Mouse (Mus musculus): ENCODE results near the gene Adamtsl4. TPM values are rescaled to one million over a fixed set of nuclear protein-coding genes. Genes with fewer than 3 reads are reported as not detected.
"Not testable (repeated sequence)": the region's sequence is repeated elsewhere in the genome, so short reads cannot be mapped to it uniquely, and the experiment has no call there.

Adamtsl4 gene
- total RNA-seq, 2 experiments from 2014 or later, result 28.2 to 36.2 TPM

DNA sequence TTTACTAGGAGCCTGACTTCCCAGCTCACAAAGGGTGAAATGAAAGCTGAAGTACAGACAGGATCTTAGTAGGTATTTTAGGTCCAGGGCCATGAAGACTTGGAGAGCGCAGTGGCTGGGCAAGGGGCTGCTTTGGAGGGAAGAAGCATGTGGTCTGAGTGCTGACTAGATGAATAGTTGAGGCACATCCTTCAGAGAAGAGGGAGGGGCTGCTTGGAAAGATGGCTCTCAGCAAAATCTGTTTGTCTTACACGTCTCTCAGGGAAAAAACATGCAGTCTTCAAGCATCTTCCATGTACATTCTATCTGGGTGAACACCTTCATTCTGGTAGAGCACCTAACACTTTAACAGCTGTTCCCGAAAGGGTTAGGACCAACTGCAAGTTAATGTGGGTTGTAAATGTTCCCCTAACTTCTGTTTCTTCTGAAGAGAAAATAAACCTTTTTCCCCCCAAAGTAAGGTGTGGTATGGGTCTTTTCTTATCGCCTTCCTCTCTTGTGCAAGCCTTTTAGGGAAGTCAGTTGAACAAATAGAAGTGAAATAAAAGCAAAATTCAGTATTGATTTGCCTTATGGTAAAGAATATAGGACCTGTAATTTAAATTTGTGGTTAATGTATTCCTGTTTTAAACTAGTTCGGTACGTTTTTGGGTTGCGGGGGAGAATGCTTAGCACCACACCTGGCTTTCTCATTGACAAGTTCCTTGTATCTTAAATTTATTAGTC lies 24.8 kb downstream of the Adamtsl4 start:
- DNase-seq (ENCODE audit: low spot score in 2 of 2), result no peak

DNA sequence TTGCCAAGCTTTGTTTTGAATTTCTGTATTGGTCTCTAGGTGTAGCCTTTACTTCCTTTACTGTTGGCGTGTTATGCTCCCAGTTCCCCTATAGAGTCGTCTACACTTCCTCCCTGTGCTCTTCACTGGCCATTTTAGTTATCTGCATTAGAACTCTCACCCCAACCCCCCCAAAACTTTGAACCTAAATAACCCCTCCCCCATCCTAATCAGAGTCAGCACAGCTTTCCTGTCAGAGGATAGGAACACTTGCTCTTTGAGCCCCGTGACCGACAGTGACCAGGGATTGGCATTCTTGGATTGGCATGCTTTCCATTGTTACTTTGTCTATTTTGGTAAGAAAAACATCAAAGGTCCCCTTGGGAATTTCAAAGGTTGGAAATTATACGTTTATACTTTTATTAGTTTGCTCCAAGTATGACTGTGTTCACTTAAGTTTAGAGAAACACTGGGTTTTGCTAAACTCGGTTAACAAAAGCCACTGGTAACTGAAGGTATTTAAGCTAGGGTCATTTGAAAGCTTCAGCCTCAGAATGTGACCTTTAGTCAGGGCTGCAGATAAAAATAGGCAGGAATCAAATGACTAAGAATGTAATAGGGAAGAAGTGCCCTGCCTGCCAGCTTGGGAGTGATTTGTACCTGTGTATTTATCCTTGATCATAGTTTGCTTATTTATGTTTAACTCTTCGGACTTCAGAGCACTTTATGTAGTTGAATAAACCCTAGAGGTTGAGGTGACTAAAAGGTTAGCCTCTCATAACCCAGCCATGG lies 25.6 kb downstream of the Adamtsl4 start:
- DNase-seq (ENCODE audit: low spot score in 2 of 2), result no peak

DNA sequence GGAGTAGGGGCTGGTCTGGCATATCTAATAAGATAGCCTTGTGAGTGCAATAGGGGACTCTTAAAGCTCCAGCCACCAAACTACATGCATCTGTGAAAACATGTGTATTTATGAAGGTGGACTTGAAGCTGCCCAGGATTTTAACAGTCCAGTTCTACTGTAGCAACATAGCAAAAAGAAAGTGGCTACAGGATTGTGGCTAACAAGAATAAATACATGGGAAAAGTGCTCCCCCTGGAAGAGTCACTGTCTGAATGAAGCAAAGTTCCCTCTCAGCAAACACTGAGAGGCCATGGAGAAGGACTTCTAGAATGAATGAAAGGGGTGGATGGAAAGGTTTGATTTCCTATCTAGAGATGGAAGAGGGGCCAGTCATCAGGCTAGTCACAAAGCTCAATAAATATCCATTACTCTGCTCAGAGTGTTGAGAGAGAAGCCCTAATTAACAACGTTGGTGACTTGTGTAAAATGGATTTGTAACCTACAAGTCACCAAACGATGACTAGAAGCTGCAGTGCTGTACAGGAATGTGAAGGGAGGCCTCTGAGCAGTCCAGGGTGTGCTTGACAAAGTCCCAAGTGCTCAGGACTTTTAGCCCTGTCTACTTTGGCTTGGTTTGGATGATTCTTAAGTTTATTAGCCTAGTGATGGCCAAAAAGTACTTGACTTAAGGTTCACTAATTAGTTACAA lies 26.8 kb downstream of the Adamtsl4 start:
- no peak for DNase-seq (ENCODE audit: low spot score in 2 of 2)

DNA sequence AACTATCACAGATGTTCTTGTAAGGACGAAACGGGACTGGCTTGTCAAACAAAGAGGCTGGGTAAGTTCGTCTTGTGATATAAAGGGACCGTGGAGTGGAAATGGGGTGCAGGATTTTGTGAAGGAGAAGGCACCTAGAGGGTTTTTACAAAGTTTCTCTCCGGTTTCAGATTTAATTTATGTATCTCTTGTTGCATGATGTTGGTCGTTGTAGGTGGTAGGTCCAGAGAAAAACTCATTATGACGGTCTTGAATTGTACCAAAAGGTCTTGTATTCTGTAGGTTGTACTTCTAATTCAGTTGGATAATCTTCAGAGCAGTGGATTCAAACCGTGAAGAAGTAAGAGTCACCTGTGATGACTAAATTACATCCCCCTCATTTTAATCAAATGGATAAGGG lies 27.8 kb downstream of the Adamtsl4 start:
- no peak for DNase-seq (ENCODE audit: low spot score in 2 of 2)

DNA sequence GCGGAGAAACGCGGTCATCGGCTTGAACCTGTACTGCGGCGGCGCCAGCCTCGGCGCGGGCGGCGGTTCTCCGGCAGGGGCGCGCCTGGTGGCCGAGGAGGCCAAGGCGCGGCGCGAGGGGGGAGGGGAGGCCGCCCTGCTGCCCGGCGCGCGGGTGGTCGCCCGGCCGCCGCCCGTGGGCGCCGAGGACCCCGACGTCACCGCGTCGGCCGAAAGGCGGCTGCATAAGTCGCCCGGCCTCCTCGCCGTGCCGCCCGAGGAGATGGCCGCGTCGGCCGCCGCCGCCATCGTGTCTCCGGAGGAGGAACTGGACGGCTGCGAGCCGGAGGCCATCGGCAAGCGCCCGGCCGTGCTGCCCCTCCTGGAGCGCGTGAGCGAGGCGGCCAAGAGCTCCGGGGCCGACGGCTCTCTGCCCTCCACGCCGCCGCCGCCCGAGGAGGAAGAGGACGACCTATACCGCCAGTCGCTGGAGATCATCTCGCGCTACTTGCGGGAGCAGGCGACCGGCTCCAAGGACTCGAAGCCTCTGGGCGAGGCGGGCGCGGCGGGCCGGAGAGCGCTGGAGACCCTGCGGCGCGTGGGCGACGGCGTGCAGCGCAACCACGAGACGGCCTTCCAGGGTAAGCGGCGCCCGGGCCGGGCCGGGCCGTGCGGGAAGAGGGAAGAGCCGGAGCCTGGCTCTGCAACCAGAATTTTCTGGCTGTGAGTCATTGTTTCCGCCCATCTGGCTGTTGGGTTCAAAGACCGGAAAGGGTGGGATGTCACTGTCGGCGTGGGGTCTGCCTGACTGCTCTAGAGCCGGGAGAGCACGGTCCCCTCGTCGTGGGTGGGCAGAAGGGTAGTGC lies 28.6 kb downstream of the Adamtsl4 start:
- peak; percentile 68 to 75 for DNase-seq (ENCODE audit: low spot score in 2 of 2)

DNA sequence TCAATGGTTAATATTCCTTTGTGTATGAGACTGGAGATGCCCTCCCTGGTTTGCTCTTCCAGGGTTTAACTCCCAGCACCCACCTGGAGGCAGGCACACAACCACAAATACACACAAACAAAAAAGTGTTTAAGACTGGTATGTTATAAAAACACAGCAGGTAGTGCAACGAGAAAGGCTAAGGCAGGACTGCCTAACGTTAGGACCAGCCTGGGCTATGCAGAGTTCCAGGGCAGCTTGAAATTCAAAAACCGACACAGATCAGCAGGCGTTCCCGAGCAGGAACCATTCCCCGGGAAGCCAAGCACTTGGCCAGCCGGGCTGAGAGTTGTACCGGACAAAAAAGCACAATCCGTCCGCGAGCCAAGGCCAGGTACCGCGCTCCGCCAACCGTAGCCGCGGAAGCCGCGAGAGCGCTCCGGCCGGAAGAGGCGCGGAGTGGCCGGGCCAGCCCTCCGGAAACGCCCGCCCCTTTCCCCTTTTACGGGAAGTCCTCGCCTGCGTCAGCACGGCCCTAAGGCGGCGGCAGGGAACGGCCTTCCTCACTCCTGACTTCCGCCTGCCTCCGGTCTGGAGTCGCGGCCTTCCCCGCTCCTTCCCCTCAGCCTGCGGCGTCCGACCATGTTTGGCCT lies 29.4 kb downstream of the Adamtsl4 start, which contains the start of gene Mcl1:
TSS of gene Mcl1 (plus strand) at position 553 of the 632 bp plus-strand sequence.
- peak; percentile 93 to 96 for DNase-seq (ENCODE audit: low spot score in 2 of 2)

DNA sequence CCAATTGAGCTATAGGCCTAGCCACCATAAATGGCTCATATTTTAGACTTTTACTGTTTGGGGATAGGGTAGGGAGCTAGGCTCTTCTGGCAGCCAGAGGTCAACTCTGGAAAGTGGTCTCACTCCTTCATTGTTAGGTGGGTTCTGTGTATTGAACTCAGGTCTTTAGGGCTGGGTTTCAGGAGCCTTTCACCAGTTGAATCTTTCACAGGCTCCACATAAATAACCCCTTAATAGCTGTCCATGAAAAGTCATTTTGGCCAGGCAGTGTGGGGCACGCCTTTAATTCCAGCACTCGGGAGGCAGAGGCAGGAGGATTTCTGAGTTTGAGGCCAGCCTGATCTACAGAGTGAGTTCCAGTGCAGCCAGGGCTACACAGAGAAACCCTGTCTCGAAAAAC lies 30.0 kb downstream of the Adamtsl4 start:
- DNase-seq (ENCODE audit: low spot score in 2 of 2), result no peak

DNA sequence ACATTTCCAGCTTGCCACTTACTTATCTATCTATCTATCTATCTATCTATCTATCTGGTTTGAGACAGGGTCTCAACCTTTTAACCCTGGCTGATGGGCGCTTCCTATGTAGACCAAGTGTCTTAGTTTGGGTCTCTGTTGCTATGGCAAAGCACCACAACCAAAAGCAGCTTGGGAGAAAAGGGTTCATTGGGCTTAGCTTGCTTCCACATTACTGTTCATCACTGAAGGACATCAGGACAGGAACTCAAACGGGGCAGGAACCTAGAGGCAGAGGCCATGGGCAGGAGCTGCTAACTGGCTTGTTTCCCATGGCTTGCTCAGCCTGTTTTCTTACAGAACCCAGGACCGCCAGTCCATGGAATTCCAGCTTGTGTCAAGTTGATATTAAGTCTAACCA lies 30.6 kb downstream of the Adamtsl4 start:
- DNase-seq (ENCODE audit: low spot score in 2 of 2), result no peak

DNA sequence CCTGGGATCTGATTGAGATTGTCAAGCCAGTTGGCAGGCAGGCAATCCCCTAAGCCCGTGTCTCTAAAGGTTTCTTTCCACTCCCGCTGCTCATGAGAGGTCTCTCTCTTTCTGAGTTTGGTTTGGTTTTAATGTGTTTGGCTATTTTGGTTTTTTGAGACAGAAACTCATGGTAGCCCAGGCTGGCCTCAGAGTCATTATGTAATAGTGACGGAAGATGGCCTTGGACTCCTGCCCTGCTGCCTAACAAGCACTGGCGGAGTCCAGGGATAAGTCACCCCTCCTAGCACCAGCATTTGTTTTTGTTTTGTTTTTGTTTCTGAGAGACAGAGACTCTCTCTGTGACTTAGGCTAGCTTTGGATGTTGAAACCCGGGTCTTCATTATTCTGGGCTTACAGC lies 32.3 kb downstream of the Adamtsl4 start:
- no peak for DNase-seq (ENCODE audit: low spot score in 2 of 2)

DNA sequence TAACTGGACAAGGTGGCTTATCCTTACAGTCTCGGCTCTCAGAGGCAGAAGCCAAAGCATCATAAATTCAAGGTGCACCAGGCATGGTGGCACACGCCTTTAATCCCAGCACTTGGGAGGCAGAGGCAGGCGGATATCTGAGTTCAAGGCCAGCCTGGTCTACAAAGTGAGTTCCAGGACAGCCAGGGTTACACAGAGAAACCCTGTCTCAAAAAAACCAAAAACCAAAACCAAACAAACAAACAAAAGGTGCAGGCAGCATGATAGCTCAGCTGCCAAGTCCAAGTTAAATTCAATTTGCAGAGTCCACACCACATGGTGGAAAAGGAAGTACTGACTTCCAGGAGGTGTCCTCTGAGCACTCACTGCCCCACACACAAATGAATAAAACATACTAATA lies 33.3 kb downstream of the Adamtsl4 start:
- DNase-seq (ENCODE audit: low spot score in 2 of 2), result not testable (repeated sequence)

DNA sequence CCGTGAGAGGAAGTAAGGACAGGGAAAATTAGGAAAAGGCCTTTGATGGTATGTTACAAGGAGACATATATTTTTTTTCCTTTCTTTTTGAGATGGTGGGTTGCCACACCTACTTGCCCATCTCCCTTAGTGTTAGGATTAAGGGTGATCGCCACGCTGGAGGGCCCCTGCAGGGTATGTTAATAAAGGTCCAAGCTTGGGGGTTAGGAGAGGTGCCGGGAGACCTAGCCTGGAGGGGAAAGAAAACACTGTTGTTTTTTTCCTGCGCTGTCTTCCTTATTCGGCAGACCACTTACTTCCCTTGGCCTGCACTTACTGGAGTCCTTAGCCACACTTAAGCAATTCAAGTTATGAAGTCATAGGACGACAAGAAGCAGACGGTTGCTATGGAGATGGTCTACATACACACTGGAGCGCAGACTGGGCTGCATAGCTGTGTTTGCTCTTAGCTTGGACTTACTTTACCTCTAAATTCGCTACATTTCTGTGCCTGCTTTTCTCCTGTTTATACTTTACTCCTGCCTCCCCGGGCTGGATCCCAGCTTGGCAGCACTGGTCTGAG lies 34.2 kb downstream of the Adamtsl4 start:
- no peak for DNase-seq (ENCODE audit: low spot score in 2 of 2)

DNA sequence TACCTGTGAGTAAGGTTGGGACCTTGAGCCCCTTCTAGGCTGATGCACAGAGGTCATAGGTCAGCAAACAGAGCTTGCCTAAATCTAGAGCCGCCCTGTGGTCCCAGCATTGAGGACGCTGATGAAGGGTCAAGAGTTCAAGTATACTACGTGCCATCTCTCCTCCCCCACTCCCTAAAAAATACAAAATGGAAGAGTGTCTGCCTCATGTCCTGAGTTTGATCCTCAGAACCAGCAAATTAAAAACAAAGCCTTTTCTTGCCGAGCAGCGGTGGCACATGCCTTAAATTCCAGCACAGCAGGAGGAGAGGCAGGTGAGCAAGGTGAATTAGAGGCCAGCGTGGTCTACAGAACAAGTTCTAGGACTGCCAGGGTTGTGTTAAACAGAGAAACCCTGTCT lies 34.8 kb downstream of the Adamtsl4 start:
- DNase-seq (ENCODE audit: low spot score in 2 of 2), result no peak

DNA sequence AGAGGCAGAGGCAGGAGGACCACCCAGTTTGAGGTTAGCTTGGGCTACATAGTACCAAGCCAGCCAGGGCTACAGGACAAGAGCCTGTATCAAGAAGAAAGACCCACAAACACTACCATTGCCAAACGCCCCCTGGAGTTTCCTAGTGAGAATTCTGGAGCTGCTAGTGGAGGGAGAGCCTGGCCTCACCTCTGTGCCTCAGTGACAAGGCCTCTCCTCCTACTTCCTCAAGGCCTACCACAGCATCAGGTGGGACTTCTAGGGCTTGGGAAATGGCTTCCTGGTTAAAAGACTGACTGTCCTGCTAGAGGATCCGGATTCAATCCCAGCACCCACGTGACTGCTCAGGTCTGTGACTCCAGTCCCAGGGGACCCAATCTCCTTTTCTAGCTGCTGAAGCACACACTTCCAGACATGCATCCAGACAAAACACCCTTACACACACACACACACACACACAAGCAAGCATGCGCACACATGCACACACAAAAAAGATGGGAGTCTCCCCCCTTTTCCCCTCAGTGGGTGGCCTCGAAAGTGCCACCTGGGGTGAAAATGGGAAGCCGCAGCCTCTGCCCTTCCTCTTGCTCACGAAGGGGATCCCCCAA lies 35.4 kb downstream of the Adamtsl4 start:
- DNase-seq (ENCODE audit: low spot score in 2 of 2), result no peak

DNA sequence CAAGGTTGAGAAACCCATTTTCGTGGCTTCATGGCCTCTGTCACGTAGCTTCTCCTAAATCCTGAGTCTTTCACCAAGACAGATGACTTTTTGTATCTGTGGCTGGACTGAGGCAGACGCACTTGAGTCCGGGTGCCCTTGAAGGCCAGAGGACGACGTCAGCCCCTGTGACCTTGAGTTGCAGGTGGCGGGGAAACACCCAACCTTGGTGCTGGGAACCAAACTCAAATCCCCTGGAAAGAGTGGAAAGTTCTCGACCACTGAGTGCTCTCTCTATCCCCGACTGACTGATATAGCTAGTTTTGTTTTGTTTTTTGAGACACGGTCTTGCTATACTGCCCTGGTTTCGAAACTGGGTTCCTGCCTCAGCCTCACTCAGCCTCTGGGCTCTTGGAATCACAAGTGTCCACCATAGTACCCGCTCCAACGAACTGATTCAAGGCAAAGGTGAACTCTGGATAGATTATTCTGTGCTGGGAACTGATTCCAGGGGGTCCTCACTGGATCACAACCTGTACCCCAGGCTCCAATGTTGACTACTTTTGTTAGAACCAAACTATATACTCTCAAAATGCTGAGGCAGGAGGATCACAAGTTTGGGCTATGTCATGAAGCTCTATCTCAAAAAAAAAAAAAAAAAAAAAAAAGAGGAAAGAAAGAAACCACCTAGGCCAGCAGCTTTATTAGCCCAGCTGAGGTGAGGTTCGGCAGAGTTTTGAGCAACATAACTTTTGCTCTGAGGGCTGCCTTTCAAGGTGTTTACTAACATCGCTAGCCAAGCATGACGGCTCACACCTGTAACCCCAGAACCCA lies 36.1 kb downstream of the Adamtsl4 start:
- no peak for DNase-seq (ENCODE audit: low spot score in 2 of 2)

DNA sequence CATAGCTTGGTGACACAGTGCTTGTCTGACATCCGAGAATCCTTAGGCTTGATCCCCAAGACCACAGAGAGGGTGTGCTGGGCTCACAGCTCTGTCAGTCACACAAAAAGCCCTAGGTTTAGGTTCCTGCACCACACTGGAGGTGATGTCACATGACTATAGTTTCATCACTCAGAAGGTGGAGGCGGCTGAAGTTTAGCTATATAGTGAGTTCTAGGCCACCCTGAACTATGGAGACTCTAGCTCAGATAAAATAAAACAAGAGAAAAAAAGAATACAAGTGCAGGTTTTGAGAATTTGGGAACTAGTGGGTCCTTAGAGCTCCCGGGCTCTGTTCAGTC lies 36.7 kb downstream of the Adamtsl4 start:
- DNase-seq (ENCODE audit: low spot score in 2 of 2), result no peak

DNA sequence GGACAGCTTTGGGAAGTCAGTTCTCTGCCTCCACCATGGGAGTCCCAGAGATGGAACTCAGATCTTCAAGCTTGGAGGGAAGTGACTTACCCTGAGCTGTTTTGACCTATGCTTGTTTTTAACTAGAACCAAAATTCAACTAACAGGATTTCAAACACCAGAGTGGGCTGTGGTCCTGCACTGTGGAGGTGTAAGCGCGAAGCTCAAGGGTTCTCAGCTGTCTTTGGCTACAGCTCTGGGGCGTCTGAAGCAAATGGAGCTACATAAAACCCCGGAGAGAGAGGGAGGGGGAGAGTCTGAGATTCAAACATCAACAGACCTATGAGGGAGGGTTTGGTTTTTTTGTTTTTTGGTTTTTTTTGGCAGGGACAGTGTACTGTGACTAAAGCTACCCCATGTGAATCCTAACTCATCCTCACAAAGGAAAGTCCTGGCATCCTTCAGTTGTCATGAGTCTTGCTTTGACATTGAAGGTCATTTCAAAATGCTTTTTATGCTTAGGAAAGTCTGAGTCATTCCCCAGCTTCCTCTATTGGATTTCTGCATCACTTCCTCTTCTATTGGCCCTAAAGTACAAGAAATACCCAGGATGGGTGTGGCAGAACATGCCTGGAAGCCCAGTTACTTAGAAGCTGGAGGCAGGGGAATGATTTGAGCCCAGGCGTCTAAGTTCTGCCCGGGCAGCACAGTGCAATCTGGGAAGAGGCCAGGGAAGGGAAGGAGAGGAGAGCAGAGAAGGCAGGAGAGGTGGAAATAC lies 37.3 kb downstream of the Adamtsl4 start:
- peak in 1 of 2 experiments; percentile 38 for DNase-seq (ENCODE audit: low spot score in 2 of 2)

DNA sequence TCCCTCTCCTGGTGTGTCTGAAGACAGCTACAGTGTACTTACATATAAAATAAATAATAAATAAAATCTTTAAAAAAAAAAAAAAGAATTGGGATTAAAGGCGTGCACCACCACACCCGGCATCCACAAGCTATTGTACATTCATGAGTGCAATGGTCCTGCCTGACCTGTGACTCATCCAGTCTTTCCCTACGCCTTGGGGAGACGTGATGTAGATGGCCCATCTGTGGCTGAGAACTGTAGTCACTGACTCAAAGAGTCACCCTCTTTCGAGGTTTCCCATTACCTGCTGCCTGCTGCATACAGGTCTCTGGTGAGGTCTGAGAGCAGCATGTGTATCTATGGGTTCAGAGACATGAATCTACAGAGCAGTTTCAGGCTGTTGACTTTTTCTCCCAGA lies 39.7 kb downstream of the Adamtsl4 start:
- DNase-seq (ENCODE audit: low spot score in 2 of 2), result no peak

Measured in gastrocnemius, postnatal 4 days (tissue).